Mouse (Mus musculus) gastrocnemius, postnatal 10 days (tissue): ENCODE results near the gene Cdk18. TPM values are rescaled to one million over a fixed set of nuclear protein-coding genes. Genes with fewer than 3 reads are reported as not detected.
"Not testable (repeated sequence)": the region's sequence is repeated elsewhere in the genome, so short reads cannot be mapped to it uniquely, and the experiment has no call there.

Experiments
- DNase-seq: peaks from one replicate; pipeline ENCODE4 v3.0.0; 2021; ENCODE audit warnings: mixed read lengths
- long read RNA-seq, 2 experiments: library from polyadenylated mRNA; stranded (forward); transcript quantifications; one replicate each; pipeline ENCODE4 v2.0.0; 2021
- total RNA-seq, 2 experiments: library from RNA; stranded (reverse); gene quantifications; 2 replicates each; pipeline ENCODE4 v1.2.3; 2021

Cdk18 gene
- 1 to 10 TPM; 1.2 to 2.3 TPM for total RNA-seq
- long read RNA-seq, experiment 1, full-length matches to known transcripts, result 2 of 2 reads
- long read RNA-seq, experiment 1, partial matches to known transcripts, result 0 of 2 reads
- long read RNA-seq, experiment 1, other reads (novel, unspliced or antisense), result 0 of 2 reads
- long read RNA-seq, experiment 2, full-length matches to known transcripts, result 1 of 2 reads
- long read RNA-seq, experiment 2, partial matches to known transcripts, result 0 of 2 reads
- long read RNA-seq, experiment 2, other reads (novel, unspliced or antisense), result 1 of 2 reads

GRCm38 (mm10) chr1:132139416-132139864, at the start of gene Cdk18:
Gene Cdk18 (minus strand): TSS chr1:132139684.
- DNase-seq, result no peak

- no peak for DNase-seq
Measured at GRCm38 (mm10) chr1:132189231-132189630, 49.7 kb upstream of the Cdk18 start.

GRCm38 (mm10) chr1:132188442-132189066, 49.1 kb upstream of the Cdk18 start:
- DNase-seq, result no peak

DNA sequence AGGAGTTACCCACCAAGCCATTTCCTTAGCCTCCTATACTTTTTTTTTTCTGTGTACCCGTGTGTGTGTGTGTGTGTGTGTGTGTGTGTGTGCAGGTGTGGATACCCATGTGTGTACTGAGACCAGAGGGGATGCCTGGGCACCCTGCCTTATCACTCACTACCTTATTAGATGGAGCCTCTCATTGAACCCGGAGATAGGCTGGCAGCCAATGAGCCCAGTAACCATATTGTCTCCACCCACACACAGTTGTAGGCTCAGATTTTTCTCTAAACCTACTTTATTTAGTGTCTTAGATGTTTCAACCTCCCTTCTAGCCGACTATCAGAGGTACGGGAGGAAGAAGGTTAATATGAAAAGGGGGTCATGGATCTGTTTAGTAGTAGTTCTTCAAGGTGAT, 46.8 kb upstream of the Cdk18 start:
- DNase-seq, result no peak

DNA sequence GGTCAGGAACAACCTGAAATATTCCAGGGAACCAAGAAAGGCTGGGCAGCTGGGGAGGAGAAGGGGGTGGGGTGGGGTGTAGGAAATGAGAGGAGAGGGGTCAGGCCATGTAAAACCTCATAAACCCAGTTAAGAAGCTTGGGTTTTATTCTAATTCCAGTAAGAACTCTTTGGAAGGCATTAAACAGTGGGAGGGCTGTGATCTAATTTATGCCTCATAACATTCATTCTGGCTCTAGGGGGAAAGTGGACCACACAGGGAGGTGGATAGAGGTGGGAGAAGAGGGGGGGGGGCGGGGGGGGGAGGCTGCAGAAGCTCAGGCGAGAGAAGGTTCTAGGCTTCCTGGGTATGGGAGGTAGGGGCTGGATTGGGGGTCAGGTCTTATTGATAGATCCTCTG, 32.1 kb upstream of the Cdk18 start:
- DNase-seq, result no peak

DNA sequence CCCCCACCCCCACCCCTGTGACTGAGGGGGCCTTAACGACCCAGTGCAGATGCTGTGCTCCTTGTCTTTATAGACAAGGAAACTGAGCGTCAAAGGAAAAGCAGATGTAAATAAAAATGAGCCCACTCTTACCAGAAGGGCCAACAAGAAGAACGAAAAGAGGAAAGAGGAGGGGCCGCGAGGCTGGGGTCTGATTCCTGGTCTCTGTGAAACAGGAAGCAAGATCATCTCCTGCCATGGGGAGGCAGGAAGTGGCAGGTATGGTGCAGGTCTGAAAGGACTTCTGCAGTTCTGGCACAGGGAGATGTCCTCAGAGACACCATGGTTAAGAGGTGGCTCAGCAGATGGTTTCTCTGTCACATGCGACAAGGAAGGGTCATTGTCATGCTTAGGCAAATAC, 31.2 kb upstream of the Cdk18 start:
- DNase-seq, result no peak

GRCm38 (mm10) chr1:132168115-132168767, 28.8 kb upstream of the Cdk18 start:
- DNase-seq, result peak; percentile 33

DNA sequence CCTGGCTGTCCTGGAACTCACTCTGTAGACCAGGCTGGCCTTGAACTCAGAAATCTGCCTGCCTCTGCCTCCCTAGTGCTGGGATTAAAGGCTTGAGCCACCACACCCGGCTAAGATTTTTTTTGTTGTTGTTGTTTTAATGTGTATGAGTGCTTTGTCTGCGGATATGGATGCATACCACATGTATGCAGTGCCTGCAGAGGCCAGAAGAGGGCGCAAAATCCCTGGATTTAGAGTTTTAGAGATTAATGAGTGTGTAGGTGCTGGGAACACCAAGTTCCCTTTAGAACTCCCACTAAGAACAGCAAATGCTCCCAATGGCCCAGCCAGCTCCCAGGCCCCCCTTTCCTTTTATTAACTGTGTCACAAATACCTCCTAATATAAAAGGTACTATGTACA, 26.4 kb upstream of the Cdk18 start:
- no peak for DNase-seq

DNA sequence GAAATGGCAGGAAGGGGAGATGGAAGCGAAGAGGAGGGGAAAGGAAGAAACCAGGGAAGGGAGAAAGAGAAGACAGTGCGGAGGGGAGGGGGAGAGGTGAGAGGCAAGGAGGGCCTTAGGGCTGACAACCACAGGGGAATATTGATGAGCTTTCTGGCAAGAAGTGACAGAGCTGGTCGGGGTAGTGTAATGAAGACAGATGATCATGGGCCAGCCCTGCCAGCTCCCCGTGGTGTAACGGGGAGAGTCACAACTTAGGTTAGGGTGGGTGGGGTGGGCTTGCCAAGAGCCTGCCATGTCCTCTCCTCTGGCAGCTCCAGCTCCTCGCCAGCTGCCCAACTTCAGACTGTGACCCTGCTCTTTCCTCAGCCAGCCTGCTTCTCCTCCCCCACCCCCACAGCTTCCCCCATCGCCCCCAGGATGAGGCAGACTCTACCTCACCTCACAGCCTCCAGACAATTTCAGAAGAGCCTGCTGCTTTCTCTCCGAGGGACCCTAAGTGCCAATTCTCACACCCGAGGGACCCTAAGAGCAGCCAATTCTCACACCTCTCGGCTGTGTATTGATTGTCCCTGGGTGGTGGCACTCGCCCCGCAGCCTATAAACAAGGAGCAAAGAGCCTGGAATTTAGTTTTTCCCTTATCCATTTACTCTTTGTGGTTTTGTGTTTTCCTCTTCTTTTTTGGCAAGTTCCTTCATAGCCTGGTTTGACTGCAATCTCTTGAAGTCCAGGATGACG, 25.5 kb upstream of the Cdk18 start:
- no peak for DNase-seq

DNA sequence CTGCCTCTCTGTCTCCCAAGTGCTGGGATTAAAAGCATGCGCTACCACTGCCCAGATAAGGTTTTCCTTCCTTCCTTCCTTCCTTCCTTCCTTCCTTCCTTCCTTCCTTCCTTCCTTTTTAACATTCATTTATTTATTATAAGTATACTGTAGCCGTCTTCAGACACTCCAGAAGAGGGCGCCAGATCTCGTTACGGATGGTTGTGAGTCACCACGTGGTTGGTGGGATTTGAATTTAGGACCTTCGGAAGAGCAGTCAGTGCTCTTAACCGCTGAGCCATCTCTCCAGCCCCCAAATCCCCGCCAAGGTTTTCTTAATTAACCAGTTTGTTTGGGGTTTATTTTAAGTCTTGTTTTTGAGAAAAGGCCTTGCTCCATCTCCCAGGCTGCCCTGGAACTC, 23.1 kb upstream of the Cdk18 start:
- not testable (repeated sequence) for DNase-seq

DNA sequence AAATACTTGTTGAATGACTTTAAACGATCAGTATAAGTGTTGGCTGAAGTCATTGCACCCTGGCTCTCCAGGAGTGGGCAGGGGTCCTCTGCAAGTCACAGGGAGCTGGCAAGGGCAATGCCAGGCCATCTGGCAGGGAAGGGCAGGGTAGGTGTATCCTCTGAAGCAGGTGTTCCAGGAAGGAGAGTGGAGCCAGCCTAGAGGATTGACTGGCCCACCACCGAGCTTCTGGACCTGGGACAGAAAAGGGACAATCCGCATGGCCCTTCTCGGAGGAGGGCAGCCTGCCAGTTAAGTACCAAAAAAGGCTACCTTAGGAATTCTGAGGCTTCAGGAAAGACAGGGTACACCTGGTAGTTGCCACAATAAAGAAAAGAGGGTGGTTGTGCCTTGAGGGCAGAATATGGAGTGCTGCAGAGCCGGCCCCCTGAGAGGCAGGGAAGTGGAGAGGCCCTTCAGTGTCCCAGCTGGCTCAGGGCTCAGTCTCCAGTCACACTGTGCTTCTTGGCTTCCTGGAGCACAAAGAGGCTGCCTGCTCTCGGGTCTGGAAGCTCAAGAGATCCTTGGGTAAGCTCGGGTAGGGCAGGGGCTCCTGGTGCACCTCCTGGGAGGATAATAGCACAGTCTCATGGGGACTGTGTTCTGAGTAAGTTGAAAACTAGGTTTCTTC, 21.9 kb upstream of the Cdk18 start:
- no peak for DNase-seq

GRCm38 (mm10) chr1:132159681-132160080, 20.2 kb upstream of the Cdk18 start:
- DNase-seq, result no peak

- DNase-seq, result no peak
Measured at GRCm38 (mm10) chr1:132158741-132159140, 19.3 kb upstream of the Cdk18 start.

DNA sequence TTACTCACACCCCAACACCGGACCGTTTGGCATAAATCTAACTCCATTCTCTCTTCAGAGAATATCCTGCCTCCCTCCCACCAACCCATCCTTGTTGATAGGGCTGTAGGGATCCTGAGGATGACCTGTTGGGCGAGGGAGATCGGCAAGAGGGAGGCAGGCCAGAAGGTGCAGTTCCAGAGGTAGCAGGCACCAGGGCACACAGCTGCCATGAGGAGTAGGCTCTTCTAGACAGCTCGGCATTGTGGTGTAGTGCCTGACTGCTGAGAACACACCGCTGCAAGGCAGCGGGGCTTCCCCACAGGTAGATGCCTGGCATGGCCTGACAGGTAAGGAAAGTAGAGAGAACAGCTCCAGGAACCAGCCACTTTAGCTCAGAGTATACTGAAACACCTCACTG, 18.3 kb upstream of the Cdk18 start:
- DNase-seq, result no peak

DNA sequence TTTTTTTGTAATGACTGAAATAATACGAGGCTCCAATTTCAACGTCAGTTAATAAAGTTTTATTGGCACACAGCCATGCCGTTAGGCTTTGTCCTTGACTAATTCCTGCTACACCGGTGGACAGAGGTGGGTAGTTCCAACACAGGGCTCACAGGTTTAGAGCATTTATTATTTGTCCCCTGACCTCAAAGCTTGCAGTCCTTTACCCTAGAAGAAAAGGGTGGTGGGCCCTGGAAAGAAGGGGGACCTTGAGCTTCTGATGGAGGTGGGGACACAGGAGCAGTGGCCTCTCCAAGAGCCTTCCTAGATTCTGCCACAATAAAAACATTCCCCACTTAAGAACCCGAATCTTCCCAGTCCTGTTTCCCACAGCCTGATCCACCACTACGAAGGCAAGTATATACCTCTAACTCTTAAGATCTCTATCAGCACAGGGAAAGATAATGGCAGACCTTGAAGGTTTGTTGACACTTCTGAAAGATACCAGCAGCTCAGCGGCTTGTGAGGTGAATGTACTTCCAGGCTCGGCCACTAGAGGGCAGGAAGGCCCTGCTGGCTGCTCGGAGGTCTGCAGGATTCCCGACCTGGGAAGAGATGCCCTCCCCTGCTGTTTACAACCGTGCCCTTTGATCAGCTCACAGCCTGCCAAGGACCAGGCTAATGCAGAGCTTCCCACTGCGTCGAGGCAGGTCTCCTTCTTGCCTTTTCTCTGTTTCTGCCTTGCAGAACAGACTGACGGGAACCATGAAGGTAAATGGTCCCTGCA, 17.7 kb upstream of the Cdk18 start:
- peak; percentile 93 for DNase-seq

- DNase-seq, result peak; percentile 79
Measured at GRCm38 (mm10) chr1:132155737-132156136, 16.3 kb upstream of the Cdk18 start.

DNA sequence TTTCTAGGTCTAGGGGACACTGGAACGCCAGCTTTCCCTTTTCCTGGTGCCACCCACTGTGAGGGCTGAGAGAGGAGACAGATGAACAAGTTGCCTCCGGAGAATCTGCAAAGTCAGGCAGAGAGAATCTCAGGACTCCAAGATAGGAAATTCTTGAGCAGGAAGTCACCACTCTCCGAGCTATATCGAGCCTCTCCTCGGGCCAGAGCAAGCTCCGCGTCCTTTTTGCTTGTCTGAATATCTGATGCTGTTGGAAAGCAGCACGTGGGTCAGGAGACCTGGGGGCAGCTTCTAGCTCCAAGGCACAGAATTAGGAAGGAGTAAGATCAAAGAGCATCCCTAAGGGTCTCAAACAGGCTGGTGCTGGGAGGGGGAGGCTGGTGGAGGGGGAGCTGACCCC, 14.2 kb upstream of the Cdk18 start:
- no peak for DNase-seq

DNA sequence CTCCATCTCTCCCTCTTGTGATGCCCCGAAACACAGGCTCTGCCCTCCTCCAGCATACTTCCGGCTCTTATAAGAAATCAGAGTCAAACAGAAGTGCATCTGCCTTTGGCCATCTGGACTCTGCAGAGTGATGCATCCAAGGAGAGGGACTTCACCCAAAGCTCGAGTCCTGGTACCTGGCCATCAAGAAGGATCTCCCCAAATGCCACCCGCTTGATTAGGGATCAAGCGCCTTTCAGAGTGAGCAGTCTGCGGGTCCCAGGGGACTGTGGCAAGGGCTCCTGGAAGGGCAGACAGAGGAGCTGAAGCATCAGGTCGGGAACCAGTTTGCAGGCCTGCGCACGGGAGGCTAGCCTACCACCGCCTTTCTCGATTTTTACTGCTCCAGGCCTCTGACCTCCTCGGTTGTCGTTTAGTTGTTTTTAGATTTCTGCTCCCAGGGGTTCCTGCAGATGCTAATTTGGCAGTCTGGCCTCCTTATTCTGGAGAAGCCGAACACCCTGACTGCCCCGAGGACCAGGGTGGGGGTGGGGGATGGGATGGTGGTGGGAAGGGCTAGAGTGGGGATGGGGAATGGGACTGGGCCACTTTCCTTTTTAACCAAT, 13.7 kb upstream of the Cdk18 start:
- no peak for DNase-seq

DNA sequence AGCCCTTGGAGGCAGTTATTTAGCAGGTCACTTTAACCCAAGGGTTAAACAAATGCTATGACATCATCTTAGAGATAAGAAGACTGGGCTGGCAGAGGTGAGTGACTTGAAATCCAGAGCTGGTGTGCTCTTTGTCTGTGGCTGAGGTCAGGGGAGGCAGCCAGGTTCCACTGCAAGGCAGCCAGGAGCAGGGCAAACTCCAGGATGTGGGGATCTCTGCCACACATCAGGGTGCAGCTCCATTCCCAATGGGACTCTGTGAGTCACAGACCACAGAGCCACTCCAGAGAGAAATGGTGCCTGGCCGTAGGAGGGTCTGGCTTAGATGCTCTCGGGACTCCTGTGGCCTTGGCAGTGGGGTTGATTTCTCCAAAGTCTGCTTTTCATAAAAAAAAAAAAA, 12.4 kb upstream of the Cdk18 start:
- DNase-seq, result no peak

DNA sequence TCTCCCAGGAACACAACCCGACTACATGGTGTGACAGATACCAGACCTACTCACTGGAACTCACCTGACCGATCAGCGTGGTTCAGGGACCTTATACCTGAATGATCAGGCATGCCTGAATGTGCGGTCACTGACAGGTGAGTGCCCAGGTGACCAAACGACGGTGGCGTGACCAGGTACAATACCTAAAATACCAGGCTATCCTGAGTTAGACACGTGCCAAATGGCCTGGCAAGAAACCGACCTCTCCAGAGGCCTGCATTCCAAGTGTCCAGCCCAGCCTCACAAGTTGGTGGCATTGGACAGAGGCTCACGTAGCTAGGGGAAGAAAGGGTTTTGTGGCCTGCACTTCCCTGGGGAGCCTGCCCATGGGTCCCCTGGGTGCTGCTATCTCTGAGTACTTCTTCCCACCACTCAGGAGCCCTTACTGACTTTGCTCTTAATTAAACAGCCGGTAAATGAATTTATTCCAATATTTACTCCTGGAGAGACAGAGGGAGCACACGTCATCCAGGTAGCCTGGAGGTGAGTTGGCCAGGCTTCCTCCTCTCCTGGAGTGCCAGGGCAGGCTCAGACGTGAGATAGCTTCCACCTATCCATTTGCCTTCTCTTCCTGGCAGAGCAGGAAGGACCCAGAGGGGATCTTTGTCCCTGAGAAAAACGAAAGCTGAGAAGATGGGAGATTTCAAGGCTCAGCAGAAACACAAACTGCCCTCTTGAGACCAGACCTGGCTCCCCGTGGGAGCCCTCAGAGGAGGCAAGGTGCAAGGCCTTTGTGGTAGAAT, 11.5 kb upstream of the Cdk18 start:
- DNase-seq, result no peak
